17 mouse cellular contexts compared by ENCODE assay signal in the genomic region with DNA sequence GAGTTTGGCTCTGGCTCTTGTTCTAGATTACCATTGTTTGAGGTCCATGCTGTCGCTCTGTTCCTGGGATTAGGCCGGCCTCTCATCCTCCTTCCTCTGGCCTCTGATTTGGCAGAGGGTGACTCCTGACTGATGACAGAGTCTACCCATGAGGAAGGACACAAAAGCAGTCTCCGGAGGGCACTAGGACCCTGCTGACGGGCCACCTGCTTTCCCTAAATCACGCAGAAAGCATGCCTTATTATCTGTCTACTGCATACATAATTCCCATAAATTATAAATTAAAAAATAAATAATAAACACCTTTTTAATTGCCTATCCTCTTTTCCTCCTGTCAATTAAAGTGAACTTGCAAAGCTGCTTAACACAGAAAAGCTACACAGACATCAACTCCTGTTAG.
"Had no signal": no experiment of that assay in that cellular context is flagged by ENCODE, and none has a peak within 500 bp of the region (broad histone marks: within the 10 kb centered on the region; RNA-seq: fewer than 3 reads in every experiment).

No protein-coding gene starts in this region.

- H3K27me3 ChIP-seq: lung, embryonic 15.5 days; megakaryocyte, embryonic 14.5 days; midbrain, embryonic 13.5 days; midbrain, embryonic 15.5 days; neural tube, embryonic 12.5 days; stomach, embryonic 15.5 days had no signal

- H3K4me3 ChIP-seq: lung, embryonic 15.5 days; megakaryocyte, embryonic 14.5 days; midbrain, embryonic 13.5 days; midbrain, embryonic 15.5 days; neural tube, embryonic 12.5 days; stomach, embryonic 15.5 days had no signal

- H3K9ac ChIP-seq: lung, embryonic 15.5 days; midbrain, embryonic 13.5 days; midbrain, embryonic 15.5 days; neural tube, embryonic 12.5 days; stomach, embryonic 15.5 days had no signal

- H3K4me2 ChIP-seq: lung, embryonic 15.5 days; midbrain, embryonic 11.5 days; midbrain, embryonic 13.5 days; midbrain, embryonic 15.5 days; neural tube, embryonic 12.5 days; stomach, embryonic 15.5 days had no signal

- H3K4me1 ChIP-seq: lung, embryonic 15.5 days; megakaryocyte, embryonic 14.5 days; midbrain, embryonic 13.5 days; midbrain, embryonic 15.5 days; neural tube, embryonic 12.5 days; stomach, embryonic 15.5 days had no signal

- H3K9me3 ChIP-seq: lung, embryonic 15.5 days; midbrain, embryonic 13.5 days; midbrain, embryonic 15.5 days; neural tube, embryonic 12.5 days; stomach, embryonic 15.5 days had no signal

- H3K36me3 ChIP-seq: lung, embryonic 15.5 days; midbrain, embryonic 13.5 days; midbrain, embryonic 15.5 days; neural tube, embryonic 12.5 days; stomach, embryonic 15.5 days had no signal

- H3K27ac ChIP-seq: lung, embryonic 15.5 days; macrophage; midbrain, embryonic 13.5 days; midbrain, embryonic 15.5 days; neural tube, embryonic 12.5 days; stomach, embryonic 15.5 days; stomach, postnatal 0 days had no signal

- ATAC-seq: lung, postnatal 0 days; midbrain, embryonic 13.5 days; midbrain, embryonic 15.5 days had no signal

- DNase-seq: lung, adult 2 months; lung, postnatal 14 days; lung, postnatal 36 days; right cerebral cortex, postnatal 14 days; thymus, adult 2 months; thymus, postnatal 25 days; thymus, postnatal 4 days had no signal
